In genomic region chr9:62839172-62839770, GRCm38 (mm10) we compare ENCODE assay signal across 8 mouse cellular contexts. TPM values are rescaled to one million over a fixed set of nuclear protein-coding genes. Genes with fewer than 3 reads are reported as not detected.
A peak's percentile ranks its signal among the peaks of the same experiment; 100 is the strongest.
DNase-seq lines count a peak whose midpoint lies in the region; ATAC-seq lines count a peak whose summit lies in the region.

No protein-coding gene starts in this region.

- H3K27me3 ChIP-seq in heart, embryonic 15.5 days = no peaks in the 10 kb centered on the region
- no peaks in the 10 kb centered on the region for H3K27me3 ChIP-seq in limb, embryonic 15.5 days
- no peaks in the 10 kb centered on the region for H3K27me3 ChIP-seq in neural tube, embryonic 14.5 days (ENCODE audit: control insufficient read depth, insufficient read depth, low read length)

- DNase-seq in kidney, adult 11 months = peak; percentile 58
- DNase-seq in kidney, postnatal 14 days = no peak
- DNase-seq in c-Kit-positive CD71-positive TER-119-negative erythroid progenitor cells, embryonic 14.5 days (ENCODE audit: low read depth) = peak; percentile 27
- DNase-seq in spleen, postnatal 4 days (ENCODE audit: low spot score in 2 of 2) = no peak
- DNase-seq in urinary bladder, postnatal 25 days (ENCODE audit: low spot score) = no peak

- no peaks in the 10 kb centered on the region for H3K36me3 ChIP-seq in heart, embryonic 15.5 days
- 0 out of 2 replicates have a peak, but pooled peaks cover 3% of the 10 kb centered on the region for H3K36me3 ChIP-seq in limb, embryonic 15.5 days
- no peaks in the 10 kb centered on the region for H3K36me3 ChIP-seq in neural tube, embryonic 14.5 days (ENCODE audit: control insufficient read depth, insufficient read depth, low read length)

- WGBS in heart, embryonic 15.5 days = 12% methylated on average over 14 of the region's 14 CpGs
- WGBS in limb, embryonic 15.5 days = 12% methylated on average over 14 of the region's 14 CpGs
- 17% methylated on average over 14 of the region's 14 CpGs for WGBS in neural tube, embryonic 14.5 days

- no peaks in the 10 kb centered on the region for H3K9me3 ChIP-seq in heart, embryonic 15.5 days (replicated peaks)
- H3K9me3 ChIP-seq in limb, embryonic 15.5 days = no peaks in the 10 kb centered on the region
- H3K9me3 ChIP-seq in neural tube, embryonic 14.5 days (ENCODE audit: control insufficient read depth, low read length) = no peaks in the 10 kb centered on the region

- H3K4me3 ChIP-seq in heart, embryonic 15.5 days = peak overlapping the region; percentile 70
- H3K4me3 ChIP-seq in limb, embryonic 15.5 days = peak overlapping the region; percentile 56
- H3K4me3 ChIP-seq in neural tube, embryonic 14.5 days (ENCODE audit: low read depth, low read length) = peak overlapping the region; percentile 58

- H3K4me2 ChIP-seq in heart, embryonic 15.5 days = peak overlapping the region; percentile 83
- H3K4me2 ChIP-seq in limb, embryonic 15.5 days = peak overlapping the region; percentile 78
- peak overlapping the region; percentile 94 for H3K4me2 ChIP-seq in neural tube, embryonic 14.5 days (ENCODE audit: low read depth, low read length)

- ATAC-seq in heart, embryonic 15.5 days (replicated peaks; ENCODE audit: insufficient number of reproducible peaks, insufficient read depth, low FRiP score, low read depth) = no peak
- ATAC-seq in limb, embryonic 15.5 days (ENCODE audit: insufficient number of reproducible peaks, low FRiP score, low TSS enrichment, low read depth) = no peak
- ATAC-seq in neural tube, embryonic 14.5 days (ENCODE audit: low read depth) = no peak

- peak overlapping the region; percentile 86 for H3K9ac ChIP-seq in heart, embryonic 15.5 days
- H3K9ac ChIP-seq in limb, embryonic 15.5 days = peak overlapping the region; percentile 64
- peak overlapping the region; percentile 89 for H3K9ac ChIP-seq in neural tube, embryonic 14.5 days (replicated peaks; ENCODE audit: low read depth, low read length)

- peaks cover 16% of the 10 kb centered on the region for H3K4me1 ChIP-seq in heart, embryonic 15.5 days (replicated peaks)
- H3K4me1 ChIP-seq in limb, embryonic 15.5 days = peaks cover 20% of the 10 kb centered on the region
- H3K4me1 ChIP-seq in neural tube, embryonic 14.5 days (ENCODE audit: control insufficient read depth, insufficient read depth, low read length) = peaks cover 5% of the 10 kb centered on the region; the same call in 1 of the 2 replicates

- H3K27ac ChIP-seq in heart, embryonic 15.5 days = peak overlapping the region; percentile 79
- H3K27ac ChIP-seq in limb, embryonic 15.5 days = peak overlapping the region; percentile 92
- H3K27ac ChIP-seq in neural tube, embryonic 14.5 days (ENCODE audit: low read depth, low read length) = peak overlapping the region; percentile 40; the same call in 1 of the 2 replicates

RNA-seq across cellular contexts. Expression of gene Cln6, which starts 0.7 kb away (rescaled TPM):
- 14.1 and 18.0 TPM in 2 replicates for polyA plus RNA-seq in heart, embryonic 15.5 days (2015; fragmentation: Nextera tagmentation; extraction: Ambion mirVana)
- 24.6 and 24.8 TPM in 2 replicates for polyA plus RNA-seq in limb, embryonic 15.5 days (2015; fragmentation: Nextera tagmentation; extraction: Ambion mirVana)
- polyA plus RNA-seq in neural tube, embryonic 14.5 days (2014; fragmentation: Nextera tagmentation; extraction: Ambion mirVana) = 5.3 TPM in 2 replicates

RNA-seq across cellular contexts. Expression of gene Calml4, which starts 18.6 kb away (rescaled TPM):
- 3.0 and 4.3 TPM in 2 replicates for polyA plus RNA-seq in heart, embryonic 15.5 days (2015; fragmentation: Nextera tagmentation; extraction: Ambion mirVana)
- polyA plus RNA-seq in limb, embryonic 15.5 days (2015; fragmentation: Nextera tagmentation; extraction: Ambion mirVana) = 16.2 and 19.4 TPM in 2 replicates
- polyA plus RNA-seq in neural tube, embryonic 14.5 days (2014; fragmentation: Nextera tagmentation; extraction: Ambion mirVana) = 7.5 and 7.6 TPM in 2 replicates

RNA-seq across cellular contexts. Expression of gene Fem1b, which starts 27.5 kb away (rescaled TPM):
- 11.4 and 14.8 TPM in 2 replicates for polyA plus RNA-seq in heart, embryonic 15.5 days (2015; fragmentation: Nextera tagmentation; extraction: Ambion mirVana)
- 15.1 and 18.2 TPM in 2 replicates for polyA plus RNA-seq in limb, embryonic 15.5 days (2015; fragmentation: Nextera tagmentation; extraction: Ambion mirVana)
- 77.7 and 90.1 TPM in 2 replicates for polyA plus RNA-seq in neural tube, embryonic 14.5 days (2014; fragmentation: Nextera tagmentation; extraction: Ambion mirVana)

Comparison
In these comparisons a context has a peak if more than half of its experiments do, and no peak if none do; other contexts are left out.
1. DNase-seq: peak in kidney, adult 11 months (single experiment) and c-Kit-positive CD71-positive TER-119-negative erythroid progenitor cells, embryonic 14.5 days (single experiment); none in kidney, postnatal 14 days (single experiment), spleen, postnatal 4 days (0 of 2) and urinary bladder, postnatal 25 days (single experiment).
2. H3K27ac ChIP-seq: peak in every context shown above with its lines; median percentile 92 in limb, embryonic 15.5 days; 79 in heart, embryonic 15.5 days; 40 in neural tube, embryonic 14.5 days.
3. Peak in every context shown above with its lines, with median percentiles within 50 percentile points of each other: H3K4me2 ChIP-seq, H3K4me3 ChIP-seq and H3K9ac ChIP-seq.